Mouse (Mus musculus): ENCODE results near the gene Sipa1l1. TPM values are rescaled to one million over a fixed set of nuclear protein-coding genes. Genes with fewer than 3 reads are reported as not detected.
A peak's percentile ranks its signal among the peaks of the same experiment; 100 is the strongest.

Sipa1l1 gene
- polyA plus RNA-seq, 1 experiment = 34.0 TPM

- Histone ChIP-seq H3K4me3 (ENCODE audit: insufficient read depth, low read depth, low read length) (no peak overlapping the region), H3K27ac (ENCODE audit: insufficient read depth, low read depth, low read length) (no peak overlapping the region), H3K36me3 (ENCODE audit: control insufficient read depth, insufficient read depth, low read length) (no peaks in the 10 kb centered on the region), H3K27me3 (replicated peaks; ENCODE audit: control insufficient read depth, insufficient read depth, low read length) (no peaks in the 10 kb centered on the region), H3K4me1 (ENCODE audit: control insufficient read depth, insufficient read depth, low read length) (peaks cover 6% of the 10 kb centered on the region; the same call in 1 of the 2 replicates)
- peak; percentile 69 for DNase-seq
- 80% methylated on average over 9 of the region's 9 CpGs for WGBS
- no peak for TF ChIP-seq CTCF (conservative IDR thresholded peaks at IDR 0.05; ENCODE audit: insufficient read depth, insufficient read length, low read depth, low read length)
- no peak for TF ChIP-seq POLR2A (IDR thresholded peaks at IDR 0.05; ENCODE audit: low read depth, low read length)
Observed at GRCm38 (mm10) chr12:82341696-82342095, 172.6 kb downstream of the Sipa1l1 start.

GRCm38 (mm10) chr12:82350082-82350481, 181.0 kb downstream of the Sipa1l1 start:
- Histone ChIP-seq H3K4me1 (ENCODE audit: control insufficient read depth, insufficient read depth, low read length) (peaks cover 10% of the 10 kb centered on the region), H3K36me3 (ENCODE audit: control insufficient read depth, insufficient read depth, low read length) (no peaks in the 10 kb centered on the region), H3K27ac (ENCODE audit: insufficient read depth, low read depth, low read length) (no peak overlapping the region), H3K4me3 (ENCODE audit: insufficient read depth, low read depth, low read length) (no peak overlapping the region), H3K27me3 (replicated peaks; ENCODE audit: control insufficient read depth, insufficient read depth, low read length) (no peaks in the 10 kb centered on the region)
- TF ChIP-seq CTCF (conservative IDR thresholded peaks at IDR 0.05; ENCODE audit: insufficient read depth, insufficient read length, low read depth, low read length) = no peak
- TF ChIP-seq POLR2A (IDR thresholded peaks at IDR 0.05; ENCODE audit: low read depth, low read length) = no peak
- 96% methylated on average over 11 of the region's 11 CpGs for WGBS
- DNase-seq = no peak

GRCm38 (mm10) chr12:82350891-82351290, 181.8 kb downstream of the Sipa1l1 start:
- WGBS = 38% methylated on average over 6 of the region's 6 CpGs
- H3K4me1 ChIP-seq (ENCODE audit: control insufficient read depth, insufficient read depth, low read length) = peaks cover 10% of the 10 kb centered on the region
- TF ChIP-seq POLR2A (IDR thresholded peaks at IDR 0.05; ENCODE audit: low read depth, low read length) (no peak), CTCF (conservative IDR thresholded peaks at IDR 0.05; ENCODE audit: insufficient read depth, insufficient read length, low read depth, low read length) (no peak)
- no peaks in the 10 kb centered on the region for H3K36me3 ChIP-seq (ENCODE audit: control insufficient read depth, insufficient read depth, low read length)
- H3K27me3 ChIP-seq (replicated peaks; ENCODE audit: control insufficient read depth, insufficient read depth, low read length) = no peaks in the 10 kb centered on the region
- H3K4me3 ChIP-seq (ENCODE audit: insufficient read depth, low read depth, low read length) = no peak overlapping the region
- peak; percentile 49 for DNase-seq
- H3K27ac ChIP-seq (ENCODE audit: insufficient read depth, low read depth, low read length) = 0 out of 2 replicates have a peak overlapping the region, but pooled peaks have one; percentile 18

- H3K4me1 ChIP-seq (ENCODE audit: control insufficient read depth, insufficient read depth, low read length) = peaks cover 10% of the 10 kb centered on the region
- no peaks in the 10 kb centered on the region; the same call in 1 of the 2 replicates for H3K36me3 ChIP-seq (ENCODE audit: control insufficient read depth, insufficient read depth, low read length)
- DNase-seq = no peak
- TF ChIP-seq CTCF (conservative IDR thresholded peaks at IDR 0.05; ENCODE audit: insufficient read depth, insufficient read length, low read depth, low read length) = no peak
- no peak for TF ChIP-seq POLR2A (IDR thresholded peaks at IDR 0.05; ENCODE audit: low read depth, low read length)
- no peak overlapping the region for H3K4me3 ChIP-seq (ENCODE audit: insufficient read depth, low read depth, low read length)
- no peaks in the 10 kb centered on the region for H3K27me3 ChIP-seq (replicated peaks; ENCODE audit: control insufficient read depth, insufficient read depth, low read length)
- H3K27ac ChIP-seq (ENCODE audit: insufficient read depth, low read depth, low read length) = no peak overlapping the region
- WGBS = 78% methylated on average over 2 of the region's 2 CpGs
Observed at GRCm38 (mm10) chr12:82353660-82354059, 184.5 kb downstream of the Sipa1l1 start.

GRCm38 (mm10) chr12:82355419-82356149, 186.5 kb downstream of the Sipa1l1 start:
- Histone ChIP-seq H3K27me3 (replicated peaks; ENCODE audit: control insufficient read depth, insufficient read depth, low read length) (no peaks in the 10 kb centered on the region), H3K4me3 (ENCODE audit: insufficient read depth, low read depth, low read length) (no peak overlapping the region), H3K27ac (ENCODE audit: insufficient read depth, low read depth, low read length) (no peak overlapping the region), H3K4me1 (ENCODE audit: control insufficient read depth, insufficient read depth, low read length) (peaks cover 10% of the 10 kb centered on the region), H3K36me3 (ENCODE audit: control insufficient read depth, insufficient read depth, low read length) (peaks cover 2% of the 10 kb centered on the region; the same call in 1 of the 2 replicates)
- DNase-seq = no peak
- 70% methylated on average over 10 of the region's 10 CpGs for WGBS
- TF ChIP-seq CTCF (conservative IDR thresholded peaks at IDR 0.05; ENCODE audit: insufficient read depth, insufficient read length, low read depth, low read length) = no peak
- TF ChIP-seq POLR2A (IDR thresholded peaks at IDR 0.05; ENCODE audit: low read depth, low read length) = no peak

GRCm38 (mm10) chr12:82356476-82356875, 187.4 kb downstream of the Sipa1l1 start:
- H3K36me3 ChIP-seq (ENCODE audit: control insufficient read depth, insufficient read depth, low read length) = peaks cover 2% of the 10 kb centered on the region; the same call in 1 of the 2 replicates
- no peak overlapping the region for H3K4me3 ChIP-seq (ENCODE audit: insufficient read depth, low read depth, low read length)
- no peaks in the 10 kb centered on the region for H3K27me3 ChIP-seq (replicated peaks; ENCODE audit: control insufficient read depth, insufficient read depth, low read length)
- no peak for DNase-seq
- no peak overlapping the region for H3K27ac ChIP-seq (ENCODE audit: insufficient read depth, low read depth, low read length)
- no peak for TF ChIP-seq POLR2A (IDR thresholded peaks at IDR 0.05; ENCODE audit: low read depth, low read length)
- 67% methylated on average over 2 of the region's 2 CpGs for WGBS
- H3K4me1 ChIP-seq (ENCODE audit: control insufficient read depth, insufficient read depth, low read length) = peaks cover 3% of the 10 kb centered on the region; the same call in 1 of the 2 replicates

- 88% methylated on average over 5 of the region's 5 CpGs for WGBS
- H3K4me3 ChIP-seq (ENCODE audit: insufficient read depth, low read depth, low read length) = no peak overlapping the region
- no peak for TF ChIP-seq CTCF (conservative IDR thresholded peaks at IDR 0.05; ENCODE audit: insufficient read depth, insufficient read length, low read depth, low read length)
- no peaks in the 10 kb centered on the region for H3K27me3 ChIP-seq (replicated peaks; ENCODE audit: control insufficient read depth, insufficient read depth, low read length)
- no peaks in the 10 kb centered on the region for H3K4me1 ChIP-seq (ENCODE audit: control insufficient read depth, insufficient read depth, low read length)
- DNase-seq = no peak
- no peak overlapping the region for H3K27ac ChIP-seq (ENCODE audit: insufficient read depth, low read depth, low read length)
- H3K36me3 ChIP-seq (ENCODE audit: control insufficient read depth, insufficient read depth, low read length) = peaks cover 2% of the 10 kb centered on the region; the same call in 1 of the 2 replicates
Observed at GRCm38 (mm10) chr12:82357431-82357830, 188.3 kb downstream of the Sipa1l1 start.

All from kidney, adult 2 months (tissue).